Comparison of ENCODE assay signal across 8 mouse cellular contexts in genomic region chr11:70670483-70670882, GRCm38 (mm10). TPM values are rescaled to one million over a fixed set of nuclear protein-coding genes. Genes with fewer than 3 reads are reported as not detected.
DNase-seq lines count a peak whose midpoint lies in the region; ATAC-seq lines count a peak whose summit lies in the region.

No protein-coding gene starts in this region.

- DNase-seq in heart, postnatal 36 days = no peak
- peak; percentile 31 for DNase-seq in Muller cell, postnatal 12 days (ENCODE audit: inconsistent ontology term)
- DNase-seq in urinary bladder, postnatal 36 days (ENCODE audit: low spot score in 2 of 2) = no peak
- no peak for DNase-seq in gastrocnemius, postnatal 10 days
- no peak for DNase-seq in frontal cortex, postnatal 25 days (ENCODE audit: low spot score in 2 of 2)

- H3K36me3 ChIP-seq in heart, embryonic 15.5 days = peaks cover 19% of the 10 kb centered on the region
- peaks cover 21% of the 10 kb centered on the region for H3K36me3 ChIP-seq in forebrain, embryonic 15.5 days
- peaks cover 39% of the 10 kb centered on the region for H3K36me3 ChIP-seq in liver, embryonic 12.5 days

- no peak for ATAC-seq in heart, embryonic 15.5 days (replicated peaks; ENCODE audit: insufficient number of reproducible peaks, insufficient read depth, low FRiP score, low read depth)
- ATAC-seq in forebrain, embryonic 15.5 days (replicated peaks) = no peak
- ATAC-seq in liver, embryonic 12.5 days = no peak

- no peaks in the 10 kb centered on the region for H3K27me3 ChIP-seq in heart, embryonic 15.5 days
- no peaks in the 10 kb centered on the region for H3K27me3 ChIP-seq in forebrain, embryonic 15.5 days
- H3K27me3 ChIP-seq in liver, embryonic 12.5 days (replicated peaks) = no peaks in the 10 kb centered on the region

- intact Hi-C loops in heart, postnatal 36 days (cut with DNase I) = no loop called here

- peak overlapping the region; percentile 97 for H3K27ac ChIP-seq in heart, embryonic 15.5 days
- peak overlapping the region; percentile 99 for H3K27ac ChIP-seq in forebrain, embryonic 15.5 days (replicated peaks)
- H3K27ac ChIP-seq in liver, embryonic 12.5 days = peak overlapping the region; percentile 95

- H3K4me1 ChIP-seq in heart, embryonic 15.5 days (replicated peaks) = peaks cover 26% of the 10 kb centered on the region
- H3K4me1 ChIP-seq in forebrain, embryonic 15.5 days = peaks cover 29% of the 10 kb centered on the region
- H3K4me1 ChIP-seq in liver, embryonic 12.5 days = peaks cover 45% of the 10 kb centered on the region

- peak overlapping the region; percentile 61 for H3K4me3 ChIP-seq in heart, embryonic 15.5 days
- H3K4me3 ChIP-seq in forebrain, embryonic 15.5 days = peak overlapping the region; percentile 59
- H3K4me3 ChIP-seq in liver, embryonic 12.5 days = peak overlapping the region; percentile 76

- H3K9ac ChIP-seq in heart, embryonic 15.5 days = peak overlapping the region; percentile 77
- H3K9ac ChIP-seq in forebrain, embryonic 15.5 days (replicated peaks) = peak overlapping the region; percentile 70
- H3K9ac ChIP-seq in liver, embryonic 12.5 days = peak overlapping the region; percentile 92

- no peaks in the 10 kb centered on the region for H3K9me3 ChIP-seq in heart, embryonic 15.5 days (replicated peaks)
- no peaks in the 10 kb centered on the region for H3K9me3 ChIP-seq in forebrain, embryonic 15.5 days
- no peaks in the 10 kb centered on the region for H3K9me3 ChIP-seq in liver, embryonic 12.5 days (replicated peaks)

- 43% methylated on average over 14 of the region's 14 CpGs for WGBS in heart, embryonic 15.5 days
- 35% methylated on average over 14 of the region's 14 CpGs for WGBS in forebrain, embryonic 15.5 days
- 52% methylated on average over 14 of the region's 14 CpGs for WGBS in liver, embryonic 12.5 days (ENCODE audit: insufficient replicate concordance)

- peak overlapping the region; percentile 88 for H3K4me2 ChIP-seq in heart, embryonic 15.5 days
- H3K4me2 ChIP-seq in forebrain, embryonic 15.5 days (replicated peaks) = peak overlapping the region; percentile 72
- H3K4me2 ChIP-seq in liver, embryonic 12.5 days = peak overlapping the region; percentile 98

RNA-seq across cellular contexts. Expression of gene Spag7, which starts 1.3 kb away (rescaled TPM):
- 168 and 186 TPM in 2 replicates for polyA plus RNA-seq in heart, embryonic 15.5 days (2015; fragmentation: Nextera tagmentation; extraction: Ambion mirVana)
- 10 to 100 TPM; 95.0 to 98.6 TPM for total RNA-seq in heart, postnatal 36 days (2021)
- polyA plus RNA-seq in forebrain, embryonic 15.5 days (2015; fragmentation: Nextera tagmentation; extraction: Ambion mirVana) = 148 and 153 TPM in 2 replicates
- polyA plus RNA-seq in liver, embryonic 12.5 days (2016; fragmentation: Nextera tagmentation; extraction: Ambion mirVana) = 76.8 and 84.5 TPM in 2 replicates
- total RNA-seq in gastrocnemius, postnatal 10 days (2021) = 100 to 1,000 TPM; 131 to 133 TPM

RNA-seq across cellular contexts. Expression of gene Eno3, which starts 13.5 kb away (rescaled TPM):
- polyA plus RNA-seq in heart, embryonic 15.5 days (2015; fragmentation: Nextera tagmentation; extraction: Ambion mirVana) = 389 and 492 TPM in 2 replicates
- 1,000 to 10,000 TPM; 1,887 to 1,957 TPM for total RNA-seq in heart, postnatal 36 days (2021)
- 6.3 and 8.4 TPM in 2 replicates for polyA plus RNA-seq in forebrain, embryonic 15.5 days (2015; fragmentation: Nextera tagmentation; extraction: Ambion mirVana)
- polyA plus RNA-seq in liver, embryonic 12.5 days (2016; fragmentation: Nextera tagmentation; extraction: Ambion mirVana) = 6.7 and 7.6 TPM in 2 replicates
- total RNA-seq in gastrocnemius, postnatal 10 days (2021) = 1,000 to 10,000 TPM; 5,193 to 5,983 TPM

RNA-seq across cellular contexts. Expression of gene Pfn1, which starts 16.0 kb away (rescaled TPM):
- 1,318 and 1,359 TPM in 2 replicates for polyA plus RNA-seq in heart, embryonic 15.5 days (2015; fragmentation: Nextera tagmentation; extraction: Ambion mirVana)
- 100 to 1,000 TPM; 283 to 296 TPM for total RNA-seq in heart, postnatal 36 days (2021)
- 683 and 724 TPM in 2 replicates for polyA plus RNA-seq in forebrain, embryonic 15.5 days (2015; fragmentation: Nextera tagmentation; extraction: Ambion mirVana)
- polyA plus RNA-seq in liver, embryonic 12.5 days (2016; fragmentation: Nextera tagmentation; extraction: Ambion mirVana) = 1,519 and 1,532 TPM in 2 replicates
- 100 to 1,000 TPM; 465 to 491 TPM for total RNA-seq in gastrocnemius, postnatal 10 days (2021)

RNA-seq across cellular contexts. Expression of gene Camta2, which starts 17.4 kb away (rescaled TPM):
- polyA plus RNA-seq in heart, embryonic 15.5 days (2015; fragmentation: Nextera tagmentation; extraction: Ambion mirVana) = 11.3 and 16.0 TPM in 2 replicates
- 10 to 100 TPM; 39.2 to 39.6 TPM for total RNA-seq in heart, postnatal 36 days (2021)
- 17.0 and 17.6 TPM in 2 replicates for polyA plus RNA-seq in forebrain, embryonic 15.5 days (2015; fragmentation: Nextera tagmentation; extraction: Ambion mirVana)
- 6.1 and 6.4 TPM in 2 replicates for polyA plus RNA-seq in liver, embryonic 12.5 days (2016; fragmentation: Nextera tagmentation; extraction: Ambion mirVana)
- total RNA-seq in gastrocnemius, postnatal 10 days (2021) = 10 to 100 TPM; 20.6 to 21.8 TPM

RNA-seq across cellular contexts. Expression of gene Slc25a11, which starts 23.2 kb away (rescaled TPM):
- 279 TPM in 2 replicates for polyA plus RNA-seq in heart, embryonic 15.5 days (2015; fragmentation: Nextera tagmentation; extraction: Ambion mirVana)
- total RNA-seq in heart, postnatal 36 days (2021) = 100 to 1,000 TPM; 570 to 607 TPM
- 167 and 168 TPM in 2 replicates for polyA plus RNA-seq in forebrain, embryonic 15.5 days (2015; fragmentation: Nextera tagmentation; extraction: Ambion mirVana)
- 77.3 and 83.3 TPM in 2 replicates for polyA plus RNA-seq in liver, embryonic 12.5 days (2016; fragmentation: Nextera tagmentation; extraction: Ambion mirVana)
- 100 to 1,000 TPM; 252 to 283 TPM for total RNA-seq in gastrocnemius, postnatal 10 days (2021)

Comparison
In these comparisons a context has a peak if more than half of its experiments do, and no peak if none do; other contexts are left out.
1. RNA of gene Eno3, which starts 13.5 kb away (polyA plus RNA-seq): 389 to 492 TPM in heart, embryonic 15.5 days; 6.3 to 8.4 TPM in forebrain, embryonic 15.5 days and 6.7 to 7.6 TPM in liver, embryonic 12.5 days; every median in the first group is over 10 times any median in the second.
2. Peak in every context shown above with its lines, with median percentiles within 50 percentile points of each other: H3K27ac ChIP-seq, H3K4me2 ChIP-seq, H3K4me3 ChIP-seq and H3K9ac ChIP-seq.